Mouse (Mus musculus) c-Kit-negative CD71-positive TER-119-positive erythroid progenitor cells, embryonic 14.5 days (primary cell): ENCODE results near the gene Arg1.

Source experiments
- DNase-seq: peaks from one replicate; pipeline ENCODE4 v3.0.0-alpha.2; 2013; ENCODE audit warnings: low read depth, low spot score

Arg1 gene

GRCm38 (mm10) chr10:24912576-24912975, 14.7 kb downstream of the Arg1 start:
- no peak for DNase-seq

GRCm38 (mm10) chr10:24911199-24911598, 16.1 kb downstream of the Arg1 start:
- DNase-seq: no peak

GRCm38 (mm10) chr10:24905627-24906026, 21.7 kb downstream of the Arg1 start:
- no peak for DNase-seq

GRCm38 (mm10) chr10:24895927-24896326, 31.4 kb downstream of the Arg1 start:
- no peak for DNase-seq

- no peak for DNase-seq
Observed at GRCm38 (mm10) chr10:24888343-24888742, 38.9 kb downstream of the Arg1 start.

GRCm38 (mm10) chr10:24886008-24886407, 41.3 kb downstream of the Arg1 start:
- DNase-seq: no peak

- no peak for DNase-seq
Observed at GRCm38 (mm10) chr10:24873624-24874023, 53.7 kb downstream of the Arg1 start.

- peak; percentile 89 for DNase-seq
Observed at GRCm38 (mm10) chr10:24869760-24870290, 57.5 kb downstream of the Arg1 start, which contains the start of gene Med23. TSS of gene Med23 (plus strand) at chr10:24869986.
